Mouse (Mus musculus) CH12.LX (cell line): ENCODE data around the gene Gm17334. TPM values are rescaled to one million over a fixed set of nuclear protein-coding genes. Genes with fewer than 3 reads are reported as not detected.

Experiments used
- DNase-seq: peaks from one replicate; pipeline ENCODE4 v3.0.0-alpha.2; 2013; ENCODE audit errors: extremely low read depth
- H3K27ac ChIP-seq: 2 replicates; pipeline ENCODE4 v1.5.1; 2012; ENCODE audit warnings: low read depth, mild to moderate bottlenecking, control low read depth, moderate library complexity; ENCODE audit not compliant: insufficient read depth
- H3K27me3 ChIP-seq: replicated peaks from 2 replicates; pipeline ENCODE3; 2012; ENCODE audit warnings: inconsistent platforms
- H3K36me3 ChIP-seq, 2 experiments: replicated peaks in 1 of 2; 2 replicates each; pipeline versions ENCODE3 to v1.6.1; 2012; ENCODE audit warnings: inconsistent platforms in 1 of 2, low read length in 1 of 2, mild to moderate bottlenecking in 1 of 2, mixed read lengths in 1 of 2, moderate library complexity in 1 of 2; ENCODE audit not compliant: control insufficient read depth in 1 of 2, insufficient read depth in 1 of 2
- H3K4me1 ChIP-seq, 2 experiments: 2 replicates each; pipeline ENCODE4 v1.6.1; 2012; ENCODE audit warnings: inconsistent platforms in 1 of 2, moderate library complexity in 1 of 2; ENCODE audit not compliant: insufficient read depth in 2 of 2, control insufficient read depth in 1 of 2
- H3K4me2 ChIP-seq: 2 replicates; pipeline ENCODE4 v1.6.1; 2012; ENCODE audit warnings: low read depth, mild to moderate bottlenecking, control low read depth; ENCODE audit not compliant: poor library complexity, insufficient read depth, severe bottlenecking
- H3K4me3 ChIP-seq, 3 experiments: fragments of 150-350 bp in 1 of 3; sonication (generic) in 1 of 3; replicated peaks in 1 of 3; 2 replicates each; pipeline versions ENCODE3 to v1.5.1; 2011 to 2012; ENCODE audit warnings: low read depth in 2 of 3, low read length in 2 of 3, mild to moderate bottlenecking in 2 of 3, moderate library complexity in 2 of 3, control low read depth in 1 of 3, improper control_type of control experiment in 1 of 3, inconsistent platforms in 1 of 3, mixed read lengths in 1 of 3; ENCODE audit not compliant: poor library complexity in 1 of 3
- H3K79me2 ChIP-seq: replicated peaks from 2 replicates; pipeline ENCODE4 v1.6.1; 2012; ENCODE audit warnings: mild to moderate bottlenecking, moderate library complexity; ENCODE audit not compliant: control insufficient read depth, poor library complexity, insufficient read depth, severe bottlenecking; ENCODE audit errors: extremely low read depth
- H3K9ac ChIP-seq: 2 replicates; pipeline ENCODE4 v1.6.1; 2012; ENCODE audit warnings: low read depth, mild to moderate bottlenecking, control low read depth, moderate library complexity; ENCODE audit not compliant: insufficient read depth
- H3K9me3 ChIP-seq: replicated peaks from 2 replicates; pipeline ENCODE3; 2012; ENCODE audit warnings: low read length, inconsistent platforms, mixed read lengths
- BHLHE40 ChIP-seq: IDR thresholded peaks from 2 replicates; pipeline ENCODE4 v1.6.1; 2011; ENCODE audit warnings: mild to moderate bottlenecking, low read depth, low read length, improper control_type of control experiment
- E2F4 ChIP-seq: IDR thresholded peaks from 2 replicates; pipeline ENCODE4 v1.6.1; 2011; ENCODE audit warnings: low read depth, low read length, improper control_type of control experiment; ENCODE audit not compliant: insufficient replicate concordance
- EP300 ChIP-seq: IDR thresholded peaks from 2 replicates; pipeline ENCODE4 v1.6.1; 2011; ENCODE audit warnings: low read length, improper control_type of control experiment
- GABPA ChIP-seq: IDR thresholded peaks from 2 replicates; pipeline ENCODE4 v1.6.1; 2012; ENCODE audit warnings: low read depth, low read length, improper control_type of control experiment, inconsistent platforms; ENCODE audit not compliant: insufficient replicate concordance
- JUN ChIP-seq: IDR thresholded peaks from 2 replicates; pipeline ENCODE4 v1.6.1; 2011; ENCODE audit warnings: low read depth, mild to moderate bottlenecking, low read length, improper control_type of control experiment, moderate library complexity; ENCODE audit not compliant: insufficient read depth
- MAFK ChIP-seq: IDR thresholded peaks from 2 replicates; pipeline ENCODE4 v1.6.1; 2011; ENCODE audit warnings: low read length, improper control_type of control experiment; ENCODE audit not compliant: insufficient replicate concordance
- MAX ChIP-seq: IDR thresholded peaks from 2 replicates; pipeline ENCODE4 v1.6.1; 2011; ENCODE audit warnings: low read length, improper control_type of control experiment
- MAZ ChIP-seq: IDR thresholded peaks from 2 replicates; pipeline ENCODE4 v1.6.1; 2012; ENCODE audit warnings: low read depth, mild to moderate bottlenecking, inconsistent platforms, low read length, improper control_type of control experiment, moderate library complexity
- MEF2A ChIP-seq: IDR thresholded peaks from 2 replicates; pipeline ENCODE4 v1.6.1; 2014; ENCODE audit warnings: low read depth, mild to moderate bottlenecking, inconsistent platforms, low read length, improper control_type of control experiment, borderline replicate concordance
- MYC ChIP-seq: IDR thresholded peaks from 2 replicates; pipeline ENCODE4 v1.6.1; 2011; ENCODE audit warnings: low read depth, mild to moderate bottlenecking, improper control_type of control experiment, low read length
- NELFE ChIP-seq: IDR thresholded peaks from 2 replicates; pipeline ENCODE4 v1.6.1; 2011; ENCODE audit warnings: low read depth, low read length, improper control_type of control experiment
- PAX5 ChIP-seq: IDR thresholded peaks from 2 replicates; pipeline ENCODE4 v1.6.1; 2012; ENCODE audit warnings: low read length, inconsistent platforms, mixed read lengths
- SIN3A ChIP-seq: IDR thresholded peaks from 2 replicates; pipeline ENCODE4 v1.6.1; 2012; ENCODE audit warnings: low read length, improper control_type of control experiment, inconsistent platforms
- SMC3 ChIP-seq: IDR thresholded peaks from 2 replicates; pipeline ENCODE4 v1.6.1; 2011; ENCODE audit warnings: low read depth, low read length, improper control_type of control experiment
- TBP ChIP-seq: conservative IDR thresholded peaks from 2 replicates; pipeline ENCODE4 v1.6.1; 2011; ENCODE audit warnings: low read depth, low read length, improper control_type of control experiment
- TCF12 ChIP-seq: IDR thresholded peaks from 2 replicates; pipeline ENCODE4 v1.6.1; 2014; ENCODE audit warnings: low read depth, mild to moderate bottlenecking, inconsistent platforms, low read length, improper control_type of control experiment
- USF1 ChIP-seq: IDR thresholded peaks from 2 replicates; pipeline ENCODE4 v1.6.1; 2014; ENCODE audit warnings: low read depth, mild to moderate bottlenecking, inconsistent platforms, low read length, improper control_type of control experiment
- USF2 ChIP-seq: conservative IDR thresholded peaks from 2 replicates; pipeline ENCODE4 v1.6.1; 2011; ENCODE audit warnings: low read depth, low read length, improper control_type of control experiment
- ZKSCAN1 ChIP-seq: IDR thresholded peaks from 2 replicates; pipeline ENCODE4 v1.6.1; 2012; ENCODE audit warnings: low read depth, inconsistent platforms, low read length, improper control_type of control experiment, borderline replicate concordance
- ZNF384 ChIP-seq: IDR thresholded peaks from 2 replicates; pipeline ENCODE4 v1.6.1; 2012; ENCODE audit warnings: low read depth, low read length, improper control_type of control experiment, inconsistent platforms
- dilution Hi-C: fragments of 300-500 bp; cut with MboI; formaldehyde crosslinking; loops from 2 replicates; pipeline ENCODE4 v1.14.3; 2020; ENCODE audit warnings: low sequenced_read_pairs; ENCODE audit not compliant: extremely low pct_unique_long_range_greater_than_20kb, extremely low pct_ligation_motif_present
- in situ Hi-C: fragments of 300-500 bp; cut with MboI; formaldehyde crosslinking; loops from 3 replicates; pipeline ENCODE4 v1.14.3; 2019; ENCODE audit warnings: low sequenced_read_pairs, low pct_ligation_motif_present, low pct_unique_long_range_greater_than_20kb, mixed read lengths
- polyA plus RNA-seq: library from polyadenylated mRNA; unstranded; fragments of >175 nt; gene quantifications from 2 replicates; pipeline ENCODE4 v1.2.1, GENCODE M21; 2012; ENCODE audit warnings: low read depth; ENCODE audit not compliant: insufficient read length
- total RNA-seq, 2 experiments: library from RNA; depleted of rRNA; stranded (reverse); fragments of 300-350 nt in 1 of 2; fragments of >200 nt in 1 of 2; gene quantifications; 2 replicates each; pipeline ENCODE4 v1.2.3; 2012 to 2014

Gm17334 gene
- total and polyA plus RNA-seq, 3 experiments: 0.47 to 0.72 TPM; not detected in 1

DNA sequence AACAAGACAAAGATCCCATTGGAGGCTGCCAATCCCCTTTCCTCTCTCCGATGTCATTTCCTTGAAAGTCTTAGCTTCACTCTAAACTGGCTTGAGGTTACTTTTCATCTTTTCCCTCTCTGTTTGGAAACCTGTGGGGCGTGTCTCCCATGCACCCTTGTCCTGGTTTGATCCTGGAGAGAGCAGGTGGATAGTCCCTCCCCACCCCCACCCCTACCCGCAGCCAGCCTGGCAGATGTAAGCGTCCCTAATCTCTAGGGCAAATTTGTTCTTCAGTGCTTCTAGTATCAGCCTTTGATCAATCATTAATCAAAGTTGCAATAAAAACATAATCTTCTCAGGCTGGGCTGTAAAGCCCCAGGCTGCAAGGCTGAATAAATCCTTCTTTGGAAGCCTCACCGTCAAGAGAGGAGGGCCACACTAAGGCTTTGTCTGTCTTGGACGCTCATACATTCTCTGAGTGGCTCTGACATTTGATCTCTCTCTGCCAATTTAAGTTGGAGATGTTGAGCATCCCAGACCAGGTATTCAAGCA, 24.5 kb upstream of the Gm17334 start:
- Histone ChIP-seq H3K36me3 (no peaks in the 10 kb centered on the region), H3K4me3 (no peak overlapping the region), H3K9ac (no peak overlapping the region), H3K9me3 (no peaks in the 10 kb centered on the region), H3K27me3 (no peaks in the 10 kb centered on the region), H3K79me2 (no peaks in the 10 kb centered on the region), H3K27ac (no peak overlapping the region), H3K4me2 (no peak overlapping the region), H3K4me1 (peaks cover 47 to 73% of the 10 kb centered on the region in 2 experiments)
- in situ Hi-C loops: loop anchor here (5.0 kb wide), 1 partner anchor 35 kb away; no protein-coding TSS in a partner anchor
- dilution Hi-C loops: no loop called here
- DNase-seq: no peak
- TF ChIP-seq TCF12 (no peak), EP300 (no peak), USF1 (no peak), NELFE (no peak), JUN (no peak), MAZ (no peak), MYC (no peak), PAX5 (no peak), GABPA (no peak), USF2 (no peak), MEF2A (no peak), E2F4 (no peak), ZKSCAN1 (no peak), MAX (no peak)

DNA sequence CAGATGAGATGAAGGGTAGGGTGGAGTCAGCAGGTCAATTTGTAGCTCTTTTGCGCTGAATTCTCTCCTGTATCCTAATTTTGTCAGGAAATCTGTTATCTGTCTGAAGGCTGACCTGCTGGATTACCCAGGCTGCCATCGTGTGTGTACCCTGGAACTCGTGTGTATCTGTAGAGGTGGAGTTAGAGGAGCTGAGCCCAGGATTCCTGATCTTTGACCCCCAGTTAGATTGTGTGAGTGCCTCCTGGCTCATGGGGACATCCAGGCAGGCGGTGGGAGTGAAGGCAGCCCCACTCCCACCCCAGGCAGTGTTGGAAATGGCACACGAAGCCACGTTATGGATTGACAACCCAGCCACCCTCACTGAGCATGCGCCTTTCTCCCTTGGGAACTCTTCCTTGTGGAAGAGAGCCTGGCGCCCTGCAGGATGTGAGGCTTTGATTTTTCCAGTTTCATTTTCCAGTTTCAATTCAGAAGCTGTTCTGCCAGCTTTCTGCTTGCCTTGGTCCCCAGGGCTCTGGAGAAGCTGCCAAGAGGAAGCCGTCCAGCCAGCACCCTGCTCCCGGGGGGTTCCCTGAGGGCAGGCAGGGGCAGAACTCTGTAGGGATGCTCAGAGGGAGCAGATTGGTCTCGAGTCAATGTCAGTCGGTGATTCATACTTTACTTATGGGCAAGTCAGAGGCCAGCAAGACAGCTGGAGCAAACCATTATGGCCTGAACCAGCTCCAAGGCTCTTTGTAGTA, 23.6 kb upstream of the Gm17334 start:
- 0 out of 2 replicates have a peak overlapping the region, but pooled peaks have one; percentile 18 for H3K4me2 ChIP-seq
- TF ChIP-seq TBP (no peak), MAFK (no peak), SMC3 (no peak), MAX (no peak), GABPA (no peak), MAZ (no peak), BHLHE40 (no peak), SIN3A (no peak), ZNF384 (no peak)
- H3K79me2 ChIP-seq: no peaks in the 10 kb centered on the region
- H3K9ac ChIP-seq: no peak overlapping the region
- no peaks in the 10 kb centered on the region for H3K36me3 ChIP-seq
- H3K4me1 ChIP-seq: peaks cover 47 to 73% of the 10 kb centered on the region in 2 experiments
- no peak for DNase-seq
- dilution Hi-C loops: no loop called here
- in situ Hi-C loops: loop anchor here (5.0 kb wide), 1 partner anchor 34 kb away; no protein-coding TSS in a partner anchor
- H3K4me3 ChIP-seq: no peak overlapping the region
- no peaks in the 10 kb centered on the region for H3K9me3 ChIP-seq
- H3K27me3 ChIP-seq: no peaks in the 10 kb centered on the region
- H3K27ac ChIP-seq: peak overlapping the region; percentile 91
